ENCODE assay signal across 8 mouse cellular contexts in genomic region chr11:85829520-85830440, GRCm38 (mm10). TPM values are rescaled to one million over a fixed set of nuclear protein-coding genes. Genes with fewer than 3 reads are reported as not detected.
DNase-seq lines count a peak whose midpoint lies in the region; ATAC-seq and TF ChIP-seq lines count a peak whose summit lies in the region.

No protein-coding gene starts in this region.

- no peaks in the 10 kb centered on the region for H3K36me3 ChIP-seq in embryonic facial prominence, embryonic 11.5 days (replicated peaks; ENCODE audit: control insufficient read depth, insufficient read depth, low read depth, low read length)
- H3K36me3 ChIP-seq in intestine, postnatal 0 days (ENCODE audit: control insufficient read depth, insufficient read depth) = 0 out of 2 replicates have a peak, but pooled peaks cover 4% of the 10 kb centered on the region
- no peaks in the 10 kb centered on the region for H3K36me3 ChIP-seq in midbrain, embryonic 14.5 days (ENCODE audit: control insufficient read depth, insufficient read depth, low read length)

- under 1% methylated on average over 51 of the region's 61 CpGs for WGBS in embryonic facial prominence, embryonic 11.5 days
- WGBS in intestine, postnatal 0 days = 13% methylated on average over 61 of the region's 61 CpGs
- under 1% methylated on average over 59 of the region's 61 CpGs for WGBS in midbrain, embryonic 14.5 days

- H3K27ac ChIP-seq in embryonic facial prominence, embryonic 11.5 days (replicated peaks; ENCODE audit: low read depth, low read length) = peak overlapping the region; percentile 81
- 0 out of 2 replicates have a peak overlapping the region, but pooled peaks have one; percentile 21 for H3K27ac ChIP-seq in intestine, postnatal 0 days (ENCODE audit: low read depth, low read length)
- no peak overlapping the region for H3K27ac ChIP-seq in midbrain, embryonic 14.5 days (replicated peaks; ENCODE audit: low read depth, low read length)

- peaks cover 38% of the 10 kb centered on the region for H3K27me3 ChIP-seq in embryonic facial prominence, embryonic 11.5 days (ENCODE audit: control insufficient read depth, insufficient read depth, low read length)
- peaks cover 60% of the 10 kb centered on the region for H3K27me3 ChIP-seq in intestine, postnatal 0 days (replicated peaks; ENCODE audit: control insufficient read depth, insufficient read depth, low read length)
- peaks cover 80% of the 10 kb centered on the region for H3K27me3 ChIP-seq in midbrain, embryonic 14.5 days (ENCODE audit: control insufficient read depth, insufficient read depth, low read length)

- peaks cover 20% of the 10 kb centered on the region for H3K4me1 ChIP-seq in embryonic facial prominence, embryonic 11.5 days (ENCODE audit: control insufficient read depth, insufficient read depth, low read length)
- peaks cover 7% of the 10 kb centered on the region for H3K4me1 ChIP-seq in intestine, postnatal 0 days (replicated peaks; ENCODE audit: control insufficient read depth, insufficient read depth, low read length)
- peaks cover 20% of the 10 kb centered on the region; the same call in 1 of the 2 replicates for H3K4me1 ChIP-seq in midbrain, embryonic 14.5 days (ENCODE audit: control insufficient read depth, insufficient read depth, low read length)

- peak overlapping the region; percentile 96 for H3K9ac ChIP-seq in embryonic facial prominence, embryonic 11.5 days (replicated peaks; ENCODE audit: low read length)
- peak overlapping the region; percentile 27; the same call in 1 of the 2 replicates for H3K9ac ChIP-seq in intestine, postnatal 0 days (ENCODE audit: low read depth, low read length)
- 0 out of 2 replicates have a peak overlapping the region, but pooled peaks have one; percentile 9 for H3K9ac ChIP-seq in midbrain, embryonic 14.5 days (replicated peaks; ENCODE audit: low read length)

- TF ChIP-seq CTCF in intestine, postnatal 0 days (IDR thresholded peaks at IDR 0.05; ENCODE audit: low read depth) = no peak

- H3K4me2 ChIP-seq in embryonic facial prominence, embryonic 11.5 days (ENCODE audit: low read depth, low read length) = peak overlapping the region; percentile 73
- peak overlapping the region; percentile 54 for H3K4me2 ChIP-seq in intestine, postnatal 0 days (replicated peaks; ENCODE audit: low read depth)
- peak overlapping the region; percentile 47 for H3K4me2 ChIP-seq in midbrain, embryonic 14.5 days (ENCODE audit: low read length)

- DNase-seq in adrenal gland, postnatal 10 days = peak; percentile 54
- DNase-seq in adrenal gland, postnatal 25 days = no peak
- peak; percentile 78 for DNase-seq in embryonic facial prominence, embryonic 11.5 days (ENCODE audit: low spot score)
- DNase-seq in midbrain, embryonic 14.5 days = peak; percentile 52
- no peak for DNase-seq in frontal cortex, postnatal 14 days (ENCODE audit: low spot score in 2 of 2)
- DNase-seq in adipocyte (ENCODE audit: low spot score) = no peak
- no peak for DNase-seq in layer of hippocampus, adult 18-20 months (ENCODE audit: low spot score in 2 of 2)

- ATAC-seq in embryonic facial prominence, embryonic 11.5 days (replicated peaks; ENCODE audit: insufficient number of reproducible peaks, low FRiP score, low TSS enrichment, low read depth) = peak; percentile 27
- no peak for ATAC-seq in intestine, postnatal 0 days
- ATAC-seq in midbrain, embryonic 14.5 days (ENCODE audit: low FRiP score, low TSS enrichment) = no peak

- H3K9me3 ChIP-seq in embryonic facial prominence, embryonic 11.5 days (replicated peaks; ENCODE audit: control insufficient read depth, low read length) = no peaks in the 10 kb centered on the region
- H3K9me3 ChIP-seq in intestine, postnatal 0 days (ENCODE audit: control insufficient read depth) = no peaks in the 10 kb centered on the region
- H3K9me3 ChIP-seq in midbrain, embryonic 14.5 days (ENCODE audit: control insufficient read depth, low read length) = no peaks in the 10 kb centered on the region

- H3K4me3 ChIP-seq in embryonic facial prominence, embryonic 11.5 days (ENCODE audit: low read depth, low read length) = peak overlapping the region; percentile 79
- peak overlapping the region; percentile 17 for H3K4me3 ChIP-seq in intestine, postnatal 0 days (ENCODE audit: low read depth, low read length)
- peak overlapping the region; percentile 21 for H3K4me3 ChIP-seq in midbrain, embryonic 14.5 days (replicated peaks; ENCODE audit: low read depth, low read length)

RNA-seq across cellular contexts. Expression of gene Tbx2, which starts 2.6 kb away (rescaled TPM):
- 10 to 100 TPM; 27.5 to 31.5 TPM for total RNA-seq in adrenal gland, postnatal 10 days (2021)
- 25.6 and 27.5 TPM in 2 replicates for total RNA-seq in adrenal gland, postnatal 25 days (2021)
- 22.3 and 25.9 TPM in 2 replicates for polyA plus RNA-seq in embryonic facial prominence, embryonic 11.5 days (2014; fragmentation: Nextera tagmentation; extraction: Ambion mirVana)
- 3.0 and 3.3 TPM in 2 replicates for polyA plus RNA-seq in intestine, postnatal 0 days (2015; fragmentation: Nextera tagmentation; extraction: Ambion mirVana)
- polyA plus RNA-seq in midbrain, embryonic 14.5 days (2014; fragmentation: Nextera tagmentation; extraction: Ambion mirVana) = 0.69 and 0.83 TPM in 2 replicates
- total RNA-seq in layer of hippocampus, adult 18-20 months (2021) = 1 to 10 TPM; 1.2 to 1.3 TPM

RNA-seq across cellular contexts. Expression of gene Gm11444, which starts 20.4 kb away (rescaled TPM):
- not detected for total RNA-seq in adrenal gland, postnatal 10 days (2021)
- total RNA-seq in adrenal gland, postnatal 25 days (2021) = not detected in 2 replicates
- polyA plus RNA-seq in embryonic facial prominence, embryonic 11.5 days (2014; fragmentation: Nextera tagmentation; extraction: Ambion mirVana) = not detected in 2 replicates
- polyA plus RNA-seq in intestine, postnatal 0 days (2015; fragmentation: Nextera tagmentation; extraction: Ambion mirVana) = not detected in 2 replicates
- not detected in 2 replicates for polyA plus RNA-seq in midbrain, embryonic 14.5 days (2014; fragmentation: Nextera tagmentation; extraction: Ambion mirVana)
- total RNA-seq in layer of hippocampus, adult 18-20 months (2021) = not detected

RNA-seq across cellular contexts. Expression of gene Tbx4, which starts 56.4 kb away (rescaled TPM):
- total RNA-seq in adrenal gland, postnatal 10 days (2021) = under 1 TPM in 1 of 2 experiments, not detected in 1; 0.12 TPM
- not detected in 2 replicates for total RNA-seq in adrenal gland, postnatal 25 days (2021)
- polyA plus RNA-seq in embryonic facial prominence, embryonic 11.5 days (2014; fragmentation: Nextera tagmentation; extraction: Ambion mirVana) = 0.65 and 1.5 TPM in 2 replicates
- polyA plus RNA-seq in intestine, postnatal 0 days (2015; fragmentation: Nextera tagmentation; extraction: Ambion mirVana) = not detected in 2 replicates
- polyA plus RNA-seq in midbrain, embryonic 14.5 days (2014; fragmentation: Nextera tagmentation; extraction: Ambion mirVana) = 0.21 and 0.22 TPM in 2 replicates
- total RNA-seq in layer of hippocampus, adult 18-20 months (2021) = under 1 TPM in 1 of 2 experiments, not detected in 1; 0.18 TPM

Comparison
In these comparisons a context has a peak if more than half of its experiments do, and no peak if none do; other contexts are left out.
1. DNase-seq: peak in adrenal gland, postnatal 10 days (single experiment), embryonic facial prominence, embryonic 11.5 days (single experiment) and midbrain, embryonic 14.5 days (single experiment); none in adrenal gland, postnatal 25 days (single experiment), frontal cortex, postnatal 14 days (0 of 2), adipocyte (single experiment) and layer of hippocampus, adult 18-20 months (0 of 2).
2. H3K4me3 ChIP-seq: peak in every context shown above with its lines; median percentile 79 in embryonic facial prominence, embryonic 11.5 days; 21 in midbrain, embryonic 14.5 days; 17 in intestine, postnatal 0 days.
3. H3K9ac ChIP-seq: peak in every context shown above with its lines; median percentile 96 in embryonic facial prominence, embryonic 11.5 days; 27 in intestine, postnatal 0 days; 9 in midbrain, embryonic 14.5 days.
4. RNA of gene Tbx2, which starts 2.6 kb away (total RNA-seq): 27.5 to 31.5 TPM in adrenal gland, postnatal 10 days and 25.6 to 27.5 TPM in adrenal gland, postnatal 25 days; 1.2 to 1.3 TPM in layer of hippocampus, adult 18-20 months; every median in the first group is over 10 times any median in the second.
5. Peak in every context shown above with its lines, with median percentiles within 50 percentile points of each other: H3K4me2 ChIP-seq.